Mouse (Mus musculus): Measurements from ENCODE around the gene Lig1.

- no peak for TF ChIP-seq CTCF (conservative IDR thresholded peaks at IDR 0.05; ENCODE audit: low read length)
- TF ChIP-seq NANOG (IDR thresholded peaks at IDR 0.05; ENCODE audit: borderline replicate concordance, low read length) = no peak
Measured at GRCm38 (mm10) chr7:13297636-13298035, 20.6 kb downstream of the Lig1 start.

Measured in E14TG2a.4 (cell line).